Mouse (Mus musculus) brain, adult 10 weeks (tissue): ENCODE results near the gene Pcsk4. TPM values are rescaled to one million over a fixed set of nuclear protein-coding genes. Genes with fewer than 3 reads are reported as not detected.

Source experiments
- polyA plus RNA-seq: library from polyadenylated mRNA; stranded (reverse); fragments of 350-450 nt; fragmentation: Illumina TruSeq; extraction: RNeasy Lipid Tissue Mini Kit (QIAGEN cat#74804); gene quantifications from one replicate; pipeline ENCODE4 v1.2.3, GENCODE M21; 2015; ENCODE audit warnings: low read depth, low replicate concordance

The Pcsk4 gene
- 5.7 TPM for polyA plus RNA-seq

GRCm38 (mm10) chr10:80329273-80330081 lies at the start of gene Pcsk4, which contains the start of gene Reep6:
Gene Pcsk4 (minus strand): TSS chr10:80329498.
Gene Reep6 (plus strand): TSS chr10:80329953.

DNA sequence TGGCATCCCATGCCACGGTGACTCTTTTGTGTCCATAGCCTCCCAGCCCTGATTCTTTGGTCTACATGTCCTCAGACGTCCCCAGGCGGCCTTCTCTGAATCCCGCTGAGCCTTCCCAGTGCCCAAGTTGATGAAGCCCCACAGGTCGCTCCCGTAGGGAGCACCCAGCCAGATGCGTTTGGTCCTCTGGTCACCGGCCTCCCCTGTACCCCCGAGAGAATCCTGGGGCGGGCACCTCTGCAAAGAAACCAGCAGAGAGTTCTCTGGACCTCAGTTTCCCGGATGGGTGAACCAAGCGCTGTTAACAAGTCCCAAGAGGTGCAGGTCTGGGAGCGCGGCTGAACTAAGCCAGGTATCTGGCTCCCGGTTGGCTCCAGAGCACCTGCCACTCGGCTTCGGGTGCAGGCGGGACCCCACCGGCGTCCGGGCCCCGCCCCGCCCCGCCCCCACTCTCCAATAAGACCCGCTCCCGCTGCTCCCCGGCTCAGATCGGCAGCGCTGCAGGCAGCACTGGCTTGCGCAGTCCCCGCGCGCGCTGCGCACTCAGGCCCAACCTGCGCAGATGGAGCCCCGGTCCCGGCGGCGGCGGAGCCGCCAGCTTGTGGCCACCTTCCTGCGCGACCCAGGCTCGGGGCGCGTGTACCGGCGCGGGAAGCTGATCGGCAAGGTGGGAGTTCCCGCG lies 26.8 kb upstream of the Pcsk4 start, which contains the start of gene Plk5:
Plk5 (plus strand) TSS at position 459 of the 682 bp plus-strand sequence.

GRCm38 (mm10) chr10:80348244-80348781 lies 19.0 kb upstream of the Pcsk4 start, which contains the start of gene Adamtsl5:
Gene Adamtsl5 (minus strand): TSS chr10:80348412.

DNA sequence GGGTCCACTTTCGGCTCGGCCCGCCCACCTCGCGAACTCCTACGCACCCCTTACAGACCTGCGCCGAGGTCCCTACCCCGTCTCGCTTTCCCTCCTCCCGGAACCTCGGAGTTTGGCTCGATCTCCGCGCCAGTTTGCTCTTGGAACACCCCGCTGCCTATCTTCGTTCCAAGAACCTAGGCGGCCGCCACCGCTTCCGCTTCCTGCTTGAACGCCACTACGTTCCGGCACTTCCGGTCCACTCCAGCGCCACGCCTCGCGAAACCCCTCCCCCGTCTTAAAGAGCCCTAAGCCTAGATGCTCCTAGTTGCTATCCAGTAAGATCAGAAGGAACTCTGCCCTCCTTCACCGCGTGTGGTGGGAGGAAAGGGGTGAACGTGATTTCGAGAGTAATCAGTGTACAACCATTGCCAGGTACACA lies 8.9 kb downstream of the Pcsk4 start, which contains the start of gene 2310011J03Rik:
2310011J03Rik (minus strand) TSS at position 198 of the 421 bp plus-strand sequence.

DNA sequence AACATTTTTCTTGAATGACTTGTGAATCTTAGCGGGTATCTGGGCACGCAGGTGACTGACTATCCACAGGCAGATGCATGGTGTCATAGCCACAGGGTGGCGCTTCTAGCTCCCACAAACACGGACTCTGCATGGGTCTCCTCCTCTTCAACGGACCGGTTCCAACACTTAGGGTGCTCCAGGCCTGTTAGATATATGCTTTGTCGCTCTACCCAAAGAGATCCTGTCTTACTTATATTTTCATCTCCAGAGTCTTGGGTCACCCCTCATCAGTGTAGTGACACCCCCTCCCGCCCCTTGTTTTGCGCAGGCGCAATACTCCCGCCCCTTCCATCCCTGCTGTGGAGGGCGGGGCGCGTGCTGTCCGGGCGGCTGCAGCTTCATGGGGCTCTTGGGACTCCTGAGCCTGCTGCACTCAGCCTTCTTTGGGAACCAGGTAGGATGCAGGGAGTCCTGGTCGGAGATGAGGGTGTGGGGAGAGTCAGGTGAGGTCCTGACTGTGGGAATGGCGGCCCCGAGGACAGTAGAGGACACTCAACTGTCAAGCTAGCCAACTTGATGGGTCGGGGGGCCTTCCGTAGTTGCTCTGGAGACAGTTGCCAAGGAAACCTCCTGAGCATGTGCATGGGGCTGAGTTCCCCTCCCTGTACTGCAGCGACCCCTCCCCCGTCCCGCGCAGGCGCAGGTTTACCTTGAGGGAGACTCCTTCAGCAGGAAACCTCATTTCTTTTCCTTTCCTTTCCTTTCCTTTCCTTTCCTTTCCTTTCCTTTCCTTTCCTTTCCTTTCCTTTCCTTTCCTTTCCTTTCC lies 33.5 kb downstream of the Pcsk4 start, which contains the start of gene Apc2:
Apc2 (plus strand) TSS at position 360 of the 808 bp plus-strand sequence.

DNA sequence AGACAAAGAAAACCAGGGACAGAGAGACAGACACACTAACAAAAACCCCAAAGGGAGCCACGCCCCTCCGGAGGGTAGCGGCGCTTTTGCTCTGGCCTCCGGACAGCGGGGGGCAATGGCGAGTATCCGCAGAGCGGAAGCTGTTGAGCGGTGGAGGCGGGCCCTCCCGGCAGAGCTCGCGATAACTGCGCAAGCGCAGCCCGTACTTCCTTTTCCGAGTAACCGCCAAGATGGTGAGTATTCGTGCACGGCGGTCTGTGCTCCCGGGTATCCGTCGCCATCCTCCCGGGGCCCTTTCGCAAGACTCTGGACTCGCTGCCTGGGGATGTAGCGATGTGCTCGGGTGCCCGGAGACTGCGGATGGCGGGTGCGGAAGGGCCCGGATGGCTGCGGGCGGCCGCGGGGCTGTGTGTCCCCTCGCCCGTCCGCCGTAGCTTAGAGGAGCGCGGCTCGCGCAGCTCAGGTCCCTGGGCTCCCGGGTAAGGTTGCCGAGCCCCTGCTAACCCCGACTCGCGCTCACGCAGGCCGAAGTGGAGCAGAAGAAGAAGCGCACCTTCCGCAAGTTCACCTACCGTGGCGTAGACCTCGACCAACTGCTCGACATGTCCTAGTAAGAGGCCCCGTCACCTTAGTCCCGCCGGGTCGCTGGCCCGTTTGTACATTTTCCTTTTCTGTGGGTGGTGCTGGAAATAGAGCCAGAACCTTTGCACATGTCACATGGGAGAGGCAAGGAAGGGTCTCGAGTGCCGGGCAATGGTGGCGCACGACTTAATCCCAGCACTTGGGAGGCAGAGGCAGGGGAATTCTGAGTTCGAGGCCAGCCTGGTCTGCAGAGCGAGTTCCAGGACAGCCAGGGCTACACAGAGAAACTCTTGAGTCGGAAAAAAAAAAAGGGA lies 36.8 kb downstream of the Pcsk4 start, which contains the start of gene Rps15:
Rps15 (plus strand) TSS at position 203 of the 896 bp plus-strand sequence.

Other genes with a start within 250 kb of the Pcsk4 start
- 11.7 TPM for gene Sbno2, start 223.9 kb downstream of the Pcsk4 start, polyA plus RNA-seq
- gene Stk11, start 213.7 kb downstream of the Pcsk4 start, polyA plus RNA-seq = 71.6 TPM
- gene Atp5d, start 190.9 kb downstream of the Pcsk4 start, polyA plus RNA-seq = 443 TPM
- 231 TPM for gene Cbarp, start 188.7 kb downstream of the Pcsk4 start, polyA plus RNA-seq
- gene Midn, start 181.2 kb downstream of the Pcsk4 start, polyA plus RNA-seq = 29.1 TPM
- 124 TPM for gene Cirbp, start 163.5 kb downstream of the Pcsk4 start, polyA plus RNA-seq
- 10.3 TPM for gene 1600002K03Rik, start 156.6 kb downstream of the Pcsk4 start, polyA plus RNA-seq
- 4.6 TPM for gene Efna2, start 150.0 kb downstream of the Pcsk4 start, polyA plus RNA-seq
- gene Mum1, start 103.1 kb downstream of the Pcsk4 start, polyA plus RNA-seq = 25.9 TPM
- gene Ndufs7, start 80.4 kb downstream of the Pcsk4 start, polyA plus RNA-seq = 264 TPM
- gene Gamt, start 68.5 kb downstream of the Pcsk4 start, polyA plus RNA-seq = 26.5 TPM
- gene Dazap1, start 68.0 kb downstream of the Pcsk4 start, polyA plus RNA-seq = 59.3 TPM
- 2,153 TPM for gene Rps15, start 37.0 kb downstream of the Pcsk4 start, polyA plus RNA-seq
- 48.2 TPM for gene Apc2, start 33.5 kb downstream of the Pcsk4 start, polyA plus RNA-seq
- gene 2310011J03Rik, start 9.0 kb downstream of the Pcsk4 start, polyA plus RNA-seq = 50.9 TPM
- 6.6 TPM for gene Reep6, start 455 bp upstream of the Pcsk4 start, polyA plus RNA-seq
- gene Adamtsl5, start 18.9 kb upstream of the Pcsk4 start, polyA plus RNA-seq = 3.8 TPM
- 18.6 TPM for gene Plk5, start 27.0 kb upstream of the Pcsk4 start, polyA plus RNA-seq
- gene Mex3d, start 58.2 kb upstream of the Pcsk4 start, polyA plus RNA-seq = 8.2 TPM
- 143 TPM for gene Mbd3, start 70.1 kb upstream of the Pcsk4 start, polyA plus RNA-seq
- 727 TPM for gene Uqcr11, start 77.3 kb upstream of the Pcsk4 start, polyA plus RNA-seq
- 15.2 TPM for gene Tcf3, start 104.1 kb upstream of the Pcsk4 start, polyA plus RNA-seq
- gene Onecut3, start 165.3 kb upstream of the Pcsk4 start, polyA plus RNA-seq = 0.09 TPM
- 0.25 TPM for gene Atp8b3, start 209.6 kb upstream of the Pcsk4 start, polyA plus RNA-seq
- 25.2 TPM for gene Rexo1, start 232.1 kb upstream of the Pcsk4 start, polyA plus RNA-seq
- gene Klf16, start 247.8 kb upstream of the Pcsk4 start, polyA plus RNA-seq = 35.5 TPM